Mouse (Mus musculus): ENCODE measurements around the gene Dennd5a.

GRCm38 (mm10) chr7:109998388-109998787 lies 38.1 kb upstream of the Dennd5a start:
- TF ChIP-seq POLR2A (IDR thresholded peaks at IDR 0.05; ENCODE audit: control insufficient read depth, low read depth, low read length) (no peak), CTCF (IDR thresholded peaks at IDR 0.05; ENCODE audit: control insufficient read depth, insufficient read depth, insufficient replicate concordance, low read depth, low read length) (no peak)
